Mouse (Mus musculus): ENCODE data around the gene Vmn1r30. TPM values are rescaled to one million over a fixed set of nuclear protein-coding genes. Genes with fewer than 3 reads are reported as not detected.

The Vmn1r30 gene
- polyA plus RNA-seq (2016; fragmentation: Nextera tagmentation; extraction: Ambion mirVana): not detected in 2 replicates

- no peaks in the 10 kb centered on the region for H3K4me1 ChIP-seq
- no peaks in the 10 kb centered on the region for H3K27me3 ChIP-seq (ENCODE audit: insufficient read depth, poor library complexity, severe bottlenecking)
- H3K36me3 ChIP-seq: no peaks in the 10 kb centered on the region
- no peaks in the 10 kb centered on the region for H3K9me3 ChIP-seq
- no peak for DNase-seq (ENCODE audit: low spot score)
- no peak within 1 kb of the TSS for H3K4me3 ChIP-seq
- H3K27ac ChIP-seq: no peak within 1 kb of the TSS
These were observed at the start of gene Vmn1r30 for GRCm38 (mm10) chr6:58443285-58443684. TSS of gene Vmn1r30 (minus strand) at chr6:58443385.

GRCm38 (mm10) chr6:58475230-58475629 lies 32.0 kb upstream of the Vmn1r30 start, which contains the start of gene Vmn1r31:
TSS of gene Vmn1r31 (minus strand) at chr6:58475330.
- H3K4me3 ChIP-seq: no peak within 1 kb of the TSS
- no peaks in the 10 kb centered on the region for H3K9me3 ChIP-seq
- no peaks in the 10 kb centered on the region for H3K4me1 ChIP-seq
- H3K36me3 ChIP-seq: no peaks in the 10 kb centered on the region
- WGBS: 84% methylated on average over 1 of the region's 1 CpGs
- no peaks in the 10 kb centered on the region for H3K27me3 ChIP-seq (ENCODE audit: insufficient read depth, poor library complexity, severe bottlenecking)
- no peak for DNase-seq (ENCODE audit: low spot score)
- no peak within 1 kb of the TSS for H3K27ac ChIP-seq

Other genes starting within 250 kb of the Vmn1r30 start
- gene Vmn1r27, start 224.6 kb downstream of the Vmn1r30 start, polyA plus RNA-seq (2016; fragmentation: Nextera tagmentation; extraction: Ambion mirVana): not detected in 2 replicates
- gene Vmn1r28, start 181.3 kb downstream of the Vmn1r30 start, polyA plus RNA-seq (2016; fragmentation: Nextera tagmentation; extraction: Ambion mirVana): not detected in 2 replicates
- gene Vmn1r29, start 141.8 kb downstream of the Vmn1r30 start, polyA plus RNA-seq (2016; fragmentation: Nextera tagmentation; extraction: Ambion mirVana): not detected in 2 replicates
- gene Vmn1r31, start 31.9 kb upstream of the Vmn1r30 start, polyA plus RNA-seq (2016; fragmentation: Nextera tagmentation; extraction: Ambion mirVana): not detected in 2 replicates
- gene Abcg2, start 141.1 kb upstream of the Vmn1r30 start, polyA plus RNA-seq (2016; fragmentation: Nextera tagmentation; extraction: Ambion mirVana): 75.9 and 90.6 TPM in 2 replicates